Mouse (Mus musculus) cerebellum, adult 9-11 months (tissue): ENCODE data around the gene Nup62.
A peak's percentile ranks its signal among the peaks of the same experiment; 100 is the strongest.

Experiments used
- DNase-seq: peaks from one replicate; pipeline ENCODE4 v3.0.0; 2022

The Nup62 gene

DNA sequence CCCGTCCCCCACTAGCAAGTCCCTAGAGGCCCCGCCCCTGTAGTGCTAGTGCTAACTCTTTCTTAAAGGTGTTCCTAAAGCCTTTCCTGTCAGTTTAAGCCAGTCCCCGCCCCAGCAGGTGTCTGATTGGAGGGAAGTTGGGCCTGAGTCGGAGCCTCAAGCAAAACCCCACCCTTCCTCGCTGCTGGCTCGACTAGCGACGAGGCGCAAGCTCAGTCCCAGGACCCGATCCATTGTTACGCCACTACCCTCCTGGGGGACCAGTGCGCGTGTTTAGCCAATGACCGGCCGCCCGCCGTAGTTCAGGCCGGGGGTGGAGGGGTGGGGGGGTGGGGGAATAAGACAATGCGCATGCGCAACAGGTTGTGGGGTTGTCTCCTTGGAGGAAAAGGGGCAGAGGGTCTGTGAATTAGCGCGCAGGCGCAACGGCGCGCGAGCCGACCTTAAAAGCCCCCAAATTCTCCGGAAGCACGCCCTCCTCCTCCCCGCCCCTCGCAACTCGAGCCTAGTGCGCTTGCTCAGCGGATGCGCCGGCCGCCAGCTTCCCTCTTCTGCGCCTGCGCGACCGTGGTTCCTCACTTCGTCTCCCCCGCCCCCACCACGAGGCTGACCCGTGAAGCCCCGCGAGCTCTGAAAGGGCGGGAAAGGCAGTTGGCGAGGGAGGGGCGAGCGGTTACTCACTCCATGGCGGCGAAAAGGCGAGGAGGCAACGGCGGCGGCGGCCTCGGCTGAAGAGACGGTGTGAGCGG is at the start of gene Nup62, which contains the start of gene Il4i1:
Gene Nup62, plus strand, starts transcription at position 368 of the 749 bp plus-strand sequence.
Gene Il4i1, plus strand, starts transcription at position 667 of the 749 bp plus-strand sequence.
- peak; percentile 98 for DNase-seq

DNA sequence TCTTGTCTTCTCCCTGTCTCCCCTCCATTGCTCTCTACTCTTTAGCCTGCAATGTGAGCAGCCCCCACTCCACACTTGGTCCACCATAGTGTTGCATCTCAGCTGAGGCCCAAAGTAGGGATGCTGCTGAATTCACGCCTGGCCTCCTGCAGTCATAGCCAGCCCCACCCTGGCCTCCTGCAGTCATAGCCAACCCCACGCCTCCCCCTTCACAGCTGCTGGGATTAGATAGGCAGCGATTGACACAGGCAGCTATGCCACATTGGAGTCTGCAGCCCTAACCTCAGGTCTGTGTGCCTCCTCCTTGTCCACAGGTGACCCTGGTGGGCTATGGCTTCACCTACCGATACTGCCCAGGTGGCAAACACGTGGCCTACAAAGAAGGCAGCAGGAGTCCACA is 47.8 kb upstream of the Nup62 start:
- no peak for DNase-seq

DNA sequence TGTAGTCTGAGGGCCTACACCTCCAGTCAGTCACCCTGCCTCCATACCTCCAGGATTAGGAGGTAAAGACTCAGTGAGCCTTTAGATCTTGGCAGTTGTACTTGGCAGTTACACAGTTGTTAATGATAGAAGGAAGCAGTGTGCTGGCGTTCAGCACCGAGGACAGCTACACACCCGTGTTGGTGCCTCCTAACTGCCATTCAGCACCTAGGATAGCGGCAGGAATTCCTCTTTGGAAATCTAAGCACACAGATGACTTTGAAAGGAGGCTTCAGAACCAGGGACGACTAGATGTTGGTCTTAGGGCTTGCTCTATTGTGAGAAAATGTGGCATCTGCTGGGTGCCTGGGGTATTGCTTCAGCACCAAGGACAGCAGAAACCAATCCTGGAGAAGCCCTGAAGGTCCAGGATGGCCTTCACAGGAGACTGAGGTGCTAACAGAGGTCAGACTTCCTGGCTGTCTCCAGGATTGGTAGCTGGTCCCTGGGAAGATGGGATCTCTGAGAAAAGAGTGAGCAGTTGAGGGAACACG is 45.8 kb upstream of the Nup62 start:
- no peak for DNase-seq

DNA sequence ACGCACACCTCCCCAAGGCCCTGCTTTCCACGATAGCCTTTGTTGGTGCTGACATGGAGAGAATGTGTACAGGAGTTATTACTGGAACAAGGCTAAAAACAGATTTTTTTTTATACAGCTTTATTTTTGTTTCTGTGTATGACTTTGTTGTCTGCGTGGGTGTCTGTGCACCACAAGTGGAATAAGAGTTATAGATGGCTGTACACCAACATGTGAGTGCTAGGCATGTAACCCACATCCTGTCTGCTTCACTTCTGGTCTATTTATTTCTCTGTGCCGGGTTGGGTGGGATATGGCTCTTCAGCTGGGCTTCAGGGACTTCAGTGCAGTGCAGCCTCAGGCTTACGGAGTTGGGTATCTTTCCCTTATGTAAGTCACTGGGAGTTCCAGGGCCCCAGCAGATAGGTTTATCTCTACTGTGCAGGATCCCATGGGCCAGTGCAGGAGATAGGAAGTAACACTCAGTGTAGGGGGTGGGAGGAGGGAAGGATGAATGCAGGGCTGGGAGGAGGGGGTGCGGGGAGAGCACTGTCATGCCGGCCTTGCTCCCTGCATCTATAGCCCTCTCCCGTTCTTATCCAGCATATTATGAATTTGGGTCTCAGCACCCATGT is 43.2 kb upstream of the Nup62 start:
- no peak for DNase-seq

DNA sequence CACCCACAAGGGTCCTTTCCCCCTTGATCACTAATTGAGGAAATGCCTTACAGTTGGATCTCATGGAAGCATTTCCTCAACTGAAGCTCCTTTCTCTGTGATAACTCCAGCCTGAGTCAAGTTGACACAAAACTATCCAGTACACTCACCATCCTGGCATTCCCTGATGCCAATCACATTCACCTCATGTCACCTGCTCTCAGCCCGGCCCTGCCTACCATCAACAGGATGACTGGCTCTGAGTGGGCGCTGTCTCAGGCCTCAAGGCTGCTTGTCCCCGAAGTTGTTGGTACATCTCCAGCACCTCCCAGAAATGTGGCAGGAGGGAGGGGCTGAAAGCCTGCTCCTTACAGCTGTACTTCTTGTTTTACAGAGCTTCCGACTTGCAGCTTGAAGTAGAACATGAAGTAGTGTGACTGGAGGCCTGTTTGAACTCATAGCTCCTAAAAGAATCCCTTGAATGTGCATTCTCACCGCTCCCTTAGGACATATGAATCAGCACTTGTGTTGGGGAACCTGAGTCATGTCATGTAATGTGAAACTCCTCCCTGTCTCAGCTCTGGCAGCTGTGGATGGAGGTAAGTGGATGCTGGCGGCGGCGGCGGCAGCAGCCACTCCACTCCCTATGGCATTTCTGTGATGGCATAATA is 38.9 kb upstream of the Nup62 start:
- DNase-seq: no peak

DNA sequence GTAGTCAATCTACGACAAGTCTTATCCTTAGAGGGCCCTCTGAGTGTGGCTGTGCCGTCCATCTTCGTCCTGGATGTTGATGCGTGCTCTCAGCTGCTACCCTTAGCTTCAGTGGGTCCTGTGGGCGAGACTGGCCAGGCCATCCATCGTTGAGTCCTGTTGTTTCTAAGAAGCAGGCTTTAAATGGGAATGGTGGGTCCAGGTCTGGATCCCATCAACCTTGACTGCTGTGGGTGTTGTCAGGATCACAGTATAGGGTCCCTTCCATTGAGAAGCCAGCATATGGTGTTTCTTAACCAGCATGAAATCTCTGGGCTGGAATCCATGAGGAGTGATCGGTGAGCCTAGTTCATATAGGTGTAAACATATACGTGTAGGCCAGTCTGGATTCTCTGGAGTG is 35.8 kb upstream of the Nup62 start:
- DNase-seq: no peak

DNA sequence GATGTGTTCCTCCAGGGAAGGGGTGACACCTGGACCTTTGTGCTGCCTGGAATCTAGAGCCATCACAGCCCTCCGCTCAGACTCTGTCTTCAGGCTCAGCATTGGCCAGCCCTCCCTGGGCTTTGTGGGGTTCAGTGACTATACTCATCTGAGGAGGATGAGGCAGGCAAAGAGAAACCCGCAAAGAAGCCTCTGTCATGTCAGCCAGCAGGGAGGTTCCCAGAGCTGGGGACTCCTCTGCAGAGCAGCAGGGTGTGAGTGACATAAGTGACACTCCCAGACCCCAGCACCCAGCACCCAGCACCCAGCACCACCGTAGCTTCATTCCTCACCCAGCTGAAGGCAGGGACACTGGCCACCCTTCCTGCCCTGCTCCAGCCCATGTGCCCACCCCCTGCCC is 26.4 kb upstream of the Nup62 start:
- no peak for DNase-seq

DNA sequence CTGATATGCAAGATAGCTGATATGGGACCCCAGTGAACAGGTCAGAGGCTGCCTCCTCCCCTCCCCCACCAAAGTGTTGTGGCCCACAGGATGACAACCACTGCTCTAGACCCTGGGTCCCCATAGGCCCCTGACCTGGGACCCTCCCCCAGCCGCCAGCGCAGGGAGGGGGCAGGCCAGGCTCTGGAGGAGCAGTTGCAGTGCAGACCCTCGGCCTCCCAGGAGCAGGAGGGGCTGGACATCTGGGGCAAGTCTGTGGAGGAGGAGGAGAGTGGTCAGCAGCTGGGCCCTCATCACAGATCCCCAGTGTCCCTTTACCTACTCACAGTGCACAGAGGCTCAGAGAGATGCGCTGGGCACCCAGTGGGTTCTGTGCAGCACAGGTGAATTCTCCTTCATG is 25.8 kb upstream of the Nup62 start:
- no peak for DNase-seq

DNA sequence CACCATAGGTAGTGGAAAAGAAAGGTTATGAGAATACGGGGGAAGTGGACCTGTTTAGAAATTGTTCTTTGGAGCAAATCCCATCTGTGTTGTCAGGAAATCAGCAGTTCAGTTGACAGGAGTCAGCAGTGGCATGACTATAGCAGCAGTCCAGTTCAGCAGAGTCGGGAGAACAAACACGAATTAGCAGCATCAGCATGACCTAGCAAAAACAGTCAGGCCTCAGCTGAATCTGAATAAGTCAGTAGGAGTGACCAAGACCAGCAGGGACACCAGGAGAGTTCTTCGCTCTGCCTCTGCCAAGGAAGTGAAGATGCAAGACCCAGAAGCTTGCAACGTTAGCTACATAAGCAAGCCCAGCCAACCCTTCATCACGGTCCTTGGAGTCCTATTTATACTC is 23.1 kb upstream of the Nup62 start:
- no peak for DNase-seq

DNA sequence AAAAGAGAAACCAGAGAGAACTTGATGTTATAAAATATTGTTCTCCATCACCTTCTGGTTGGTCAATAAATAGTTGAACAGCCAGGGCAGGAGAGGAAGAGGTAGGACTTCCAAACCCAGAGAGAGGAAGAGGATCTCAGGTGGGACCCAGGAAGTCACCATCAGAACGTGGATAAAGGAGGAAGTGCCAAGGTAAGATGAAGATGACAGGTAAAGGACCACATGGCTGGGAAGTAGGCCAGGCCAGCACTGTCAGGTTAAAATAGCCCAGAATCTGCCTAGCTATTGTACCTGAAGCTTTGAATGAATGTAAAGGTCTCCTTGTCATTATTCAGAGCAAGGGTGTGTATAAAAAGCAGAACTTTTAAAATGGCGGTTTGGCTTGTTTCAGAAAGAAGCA is 7.0 kb upstream of the Nup62 start:
- DNase-seq: no peak

DNA sequence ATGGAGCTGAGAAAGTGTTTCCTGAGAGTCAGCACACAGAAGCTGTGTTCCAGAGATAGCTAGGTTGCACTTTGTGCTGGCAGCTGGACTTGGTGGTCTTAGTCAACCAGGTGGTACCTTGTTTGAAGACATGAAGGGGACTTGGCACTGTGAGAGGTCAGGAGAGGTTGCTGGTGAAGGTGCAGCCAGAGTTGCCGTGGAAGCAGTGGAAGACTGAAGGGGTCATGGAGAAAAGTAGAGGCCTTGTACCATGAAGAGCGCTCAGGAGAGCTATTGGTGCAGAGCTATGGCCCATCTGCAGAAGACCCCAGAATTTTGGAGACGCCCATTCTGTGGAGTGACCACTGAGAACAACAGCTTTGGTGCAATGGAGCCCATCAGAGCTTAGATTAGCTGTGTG is 6.4 kb upstream of the Nup62 start:
- no peak for DNase-seq

DNA sequence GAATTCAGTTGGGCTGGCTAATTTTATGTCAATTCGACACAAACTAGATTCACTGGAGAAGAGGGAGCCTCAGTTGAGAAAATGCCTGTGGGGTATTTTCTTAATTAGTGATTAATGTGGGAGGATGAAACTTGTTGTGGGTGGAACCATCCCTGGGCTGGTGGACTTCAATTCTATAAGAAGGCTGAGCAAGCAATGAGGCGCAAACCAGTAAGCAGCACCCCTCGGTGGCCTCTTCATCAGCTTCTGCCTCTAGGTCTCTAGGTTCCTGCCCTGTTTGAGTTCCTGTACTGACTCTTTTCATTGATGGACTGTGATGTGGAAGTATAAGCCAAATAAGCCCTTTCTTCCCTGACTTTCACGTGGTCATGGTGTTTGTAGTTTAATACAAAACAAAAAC is 5.5 kb upstream of the Nup62 start:
- DNase-seq: peak; percentile 0

DNA sequence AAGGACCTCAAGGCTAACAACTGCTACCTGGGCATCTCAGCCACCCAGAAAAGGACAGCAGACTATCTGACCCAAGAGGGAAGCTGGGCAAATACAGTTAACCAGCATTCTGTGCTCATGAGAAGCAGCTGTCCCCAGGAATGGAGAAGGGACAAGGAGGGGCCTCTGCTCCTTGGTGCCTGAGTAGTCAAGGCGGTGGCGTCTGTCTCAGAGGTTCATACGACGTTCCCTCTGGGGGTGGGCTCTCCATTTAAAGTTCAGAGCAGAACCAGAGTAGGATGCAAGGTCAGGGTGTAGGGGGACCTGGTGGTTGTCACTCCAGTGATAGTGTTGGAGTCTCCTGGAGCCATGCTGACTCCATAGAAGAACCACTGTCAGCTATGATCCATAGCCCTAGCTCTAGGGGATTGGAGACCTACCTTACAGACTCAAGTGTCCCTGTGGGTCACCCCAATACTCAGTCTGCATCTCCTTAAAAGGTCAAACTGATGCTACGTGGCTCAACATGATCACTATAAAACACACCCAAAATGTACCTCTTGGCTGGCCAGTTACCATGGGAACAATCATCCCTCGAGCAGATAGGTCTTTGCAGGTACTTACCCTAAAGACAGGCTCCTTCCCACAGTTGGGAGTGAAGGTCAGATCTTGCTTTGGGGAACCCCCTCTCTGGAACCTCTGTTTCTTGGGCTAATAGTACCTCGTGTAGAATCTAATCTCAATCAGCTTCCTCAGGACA is 4.9 kb upstream of the Nup62 start:
- peak; percentile 1 for DNase-seq

DNA sequence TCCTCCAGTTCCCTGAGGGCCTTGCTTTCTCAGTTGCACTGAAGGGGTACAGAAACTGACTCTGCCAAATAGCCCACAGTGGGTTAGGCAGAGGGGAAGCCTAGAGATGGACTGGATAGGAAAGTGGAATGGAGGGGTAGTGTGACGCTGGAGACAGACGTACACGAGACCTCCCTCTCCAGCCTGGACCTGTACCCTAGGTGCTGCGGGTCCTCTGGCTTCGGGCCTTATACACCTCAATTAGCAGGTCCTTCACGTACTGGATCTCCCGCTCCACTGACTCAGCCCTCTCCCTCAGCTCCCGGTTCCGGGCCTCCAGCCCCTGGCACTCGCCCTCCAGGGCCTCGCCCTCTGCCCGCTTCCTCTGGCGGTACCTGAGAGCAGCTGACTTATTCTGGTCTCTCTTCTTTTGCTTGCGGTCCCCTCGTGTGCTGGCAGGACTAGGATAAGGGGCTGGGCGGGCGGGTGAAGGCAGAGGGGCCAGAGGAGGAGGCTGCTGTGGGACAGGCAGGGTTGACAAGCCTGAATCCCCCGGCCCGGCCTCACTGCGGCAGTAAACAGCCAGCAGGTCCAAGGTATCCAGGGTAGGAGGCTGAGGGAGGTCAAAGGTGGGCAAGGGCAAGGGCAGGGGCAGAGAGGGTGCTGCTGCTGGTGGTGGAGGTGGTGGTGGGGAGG is 3.1 kb upstream of the Nup62 start:
- peak; percentile 28 for DNase-seq

DNA sequence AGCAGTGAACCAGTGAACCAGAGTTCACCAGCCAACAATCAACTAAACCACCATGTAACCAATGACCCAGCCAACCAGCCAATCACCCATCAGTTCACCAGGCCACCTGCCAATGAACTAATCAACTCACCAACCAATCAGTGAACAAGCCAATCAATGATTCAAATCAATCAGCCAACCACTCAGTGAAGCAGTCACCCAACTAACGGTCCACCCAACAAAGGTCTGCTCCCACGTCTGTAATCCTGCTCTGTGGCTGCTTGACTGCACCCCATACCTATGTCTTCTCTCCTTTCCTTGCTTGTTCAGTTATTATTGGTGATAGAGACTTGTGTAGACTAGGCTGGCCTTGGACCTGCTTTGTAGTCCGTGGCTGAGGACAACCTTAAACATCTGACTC is 1.9 kb upstream of the Nup62 start:
- no peak for DNase-seq

DNA sequence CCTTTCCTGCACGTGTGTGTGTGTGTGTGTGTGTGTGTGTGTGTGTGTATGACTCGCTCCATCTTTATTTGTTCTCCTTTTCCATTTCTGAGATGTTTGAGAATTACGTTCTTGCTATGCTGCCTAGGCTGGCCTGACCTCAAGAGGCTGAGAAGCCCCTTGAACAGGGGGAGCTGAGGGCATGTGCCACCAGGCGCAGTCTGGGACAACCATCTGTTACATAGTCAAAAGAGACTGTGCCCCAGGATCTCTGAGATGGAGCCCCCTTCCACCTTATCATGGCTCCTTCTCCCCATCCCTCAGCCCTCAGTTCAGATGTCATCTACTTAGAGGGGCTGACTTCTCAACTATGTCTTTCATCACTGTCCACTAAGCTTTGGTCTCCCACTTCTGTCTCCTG is 1.5 kb upstream of the Nup62 start:
- DNase-seq: no peak

DNA sequence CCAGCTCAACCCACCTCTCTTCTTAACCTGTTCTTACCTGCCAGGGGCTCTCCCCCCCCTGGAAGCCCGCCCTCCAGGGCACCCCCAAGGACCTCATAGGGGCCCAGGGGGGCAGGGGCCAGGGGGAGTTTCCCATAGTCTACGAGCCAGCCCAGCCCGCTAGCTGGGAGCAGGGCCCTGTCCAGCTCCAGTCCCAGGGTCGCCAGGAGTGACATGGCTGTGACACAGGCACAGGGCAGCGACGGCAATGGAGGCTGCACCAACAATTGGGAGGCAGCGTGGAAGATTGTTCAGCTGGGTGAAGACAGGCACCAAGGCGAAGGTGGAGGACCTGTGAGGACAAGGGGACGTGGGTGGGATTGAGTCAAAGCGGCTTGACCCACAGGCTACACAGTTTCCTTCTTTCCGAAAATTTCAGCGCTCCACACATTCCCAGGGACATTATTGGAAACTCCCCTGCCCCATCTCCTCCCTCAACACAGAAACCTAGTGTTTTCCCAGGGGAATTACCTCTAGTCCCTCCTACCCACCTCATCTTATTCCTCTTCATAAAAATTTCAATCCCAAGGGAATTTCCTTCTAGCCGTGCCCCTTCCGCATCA is 835 bp upstream of the Nup62 start:
- peak; percentile 74 for DNase-seq

DNA sequence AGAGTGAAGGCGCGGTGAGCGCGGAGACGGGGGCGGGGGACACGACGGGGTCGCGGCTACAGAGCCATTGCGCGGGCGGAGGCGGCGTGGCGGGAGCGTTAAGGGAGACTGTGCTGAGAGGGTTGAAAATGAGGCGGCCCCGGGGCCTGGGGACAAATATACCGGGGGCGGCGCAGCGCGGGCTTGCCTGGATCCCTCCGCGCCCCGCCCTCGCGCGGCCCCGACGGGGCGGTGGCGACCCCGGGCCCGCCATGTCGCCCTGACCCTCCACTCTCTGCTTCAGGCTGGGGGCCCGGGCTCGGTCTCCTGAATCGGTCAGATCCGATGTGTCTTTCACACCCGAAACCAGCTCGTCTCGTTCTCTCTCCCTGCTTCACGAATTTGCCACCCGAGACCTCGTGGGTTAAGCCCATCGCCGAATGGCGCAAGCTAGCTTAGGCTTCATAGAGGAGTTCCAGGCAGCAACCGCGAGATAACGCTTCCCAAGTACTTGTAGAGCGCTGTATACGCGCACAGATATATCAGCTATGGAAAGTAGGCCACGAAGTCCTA is 658 bp downstream of the Nup62 start, which contains the start of gene Atf5:
Gene Atf5, minus strand, starts transcription at position 189 of the 552 bp plus-strand sequence.
- peak; percentile 61 for DNase-seq

DNA sequence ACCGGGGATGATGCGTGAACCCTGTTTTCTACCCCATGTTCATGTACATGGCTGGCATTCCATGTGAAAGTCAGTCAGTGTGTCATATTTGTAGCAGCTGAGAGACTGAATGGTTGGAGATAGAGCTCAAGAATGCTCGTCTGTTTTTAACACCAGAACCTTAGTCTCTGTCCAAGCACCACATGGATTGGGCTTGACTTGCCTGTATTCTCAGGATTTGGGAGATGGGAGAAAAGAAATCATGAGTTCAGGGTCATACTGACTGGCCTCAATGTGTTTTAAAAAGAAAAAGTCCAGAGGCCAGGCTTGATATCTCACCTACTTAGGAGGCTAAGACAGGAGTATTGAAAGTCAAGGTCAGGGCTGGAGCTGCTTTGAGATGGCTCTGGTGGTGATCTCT is 1.6 kb downstream of the Nup62 start:
- DNase-seq: peak; percentile 16

DNA sequence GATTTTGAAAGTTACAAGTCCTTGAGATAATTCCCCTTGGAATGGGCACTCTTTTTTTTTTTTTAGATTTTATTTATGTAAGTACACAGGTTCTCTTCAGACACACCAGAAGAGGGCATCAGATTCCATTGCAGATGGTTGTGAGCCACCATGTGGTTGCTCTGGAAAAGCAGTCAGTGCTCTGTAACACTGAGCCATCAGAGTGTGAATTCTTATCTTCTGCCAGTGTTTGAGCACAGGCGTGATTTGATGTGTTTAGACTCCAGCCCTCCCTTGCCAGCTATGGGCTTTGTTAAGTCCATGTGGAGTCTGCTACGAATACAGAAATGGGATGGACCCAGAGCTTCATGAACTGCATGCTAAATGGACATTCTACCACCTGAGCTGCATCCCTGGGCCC is 2.3 kb downstream of the Nup62 start:
- DNase-seq: peak; percentile 28

DNA sequence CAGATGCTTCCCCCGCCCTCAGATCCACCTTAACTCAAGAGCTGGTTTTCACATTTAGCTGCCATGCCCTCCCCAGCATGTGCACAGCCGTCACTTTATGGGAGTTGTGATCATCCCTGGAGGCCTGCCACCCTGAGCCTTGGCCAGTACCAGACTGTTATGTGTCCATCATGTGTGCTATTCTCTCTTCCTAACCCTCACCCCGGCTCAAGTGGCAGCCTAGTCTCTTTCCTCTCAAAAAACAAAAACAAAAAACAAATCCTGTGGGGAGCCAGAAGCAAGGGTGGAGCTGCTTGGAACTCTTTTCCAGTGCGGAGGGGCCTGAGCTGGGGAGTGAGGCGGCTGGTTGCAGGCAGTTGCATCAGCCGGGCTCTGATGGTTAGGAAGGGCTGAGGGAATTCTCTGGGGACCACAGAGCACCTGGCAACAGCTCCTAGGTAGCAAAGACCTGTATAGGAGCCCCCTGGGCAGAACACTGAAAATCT is 2.9 kb downstream of the Nup62 start:
- DNase-seq: peak; percentile 48

DNA sequence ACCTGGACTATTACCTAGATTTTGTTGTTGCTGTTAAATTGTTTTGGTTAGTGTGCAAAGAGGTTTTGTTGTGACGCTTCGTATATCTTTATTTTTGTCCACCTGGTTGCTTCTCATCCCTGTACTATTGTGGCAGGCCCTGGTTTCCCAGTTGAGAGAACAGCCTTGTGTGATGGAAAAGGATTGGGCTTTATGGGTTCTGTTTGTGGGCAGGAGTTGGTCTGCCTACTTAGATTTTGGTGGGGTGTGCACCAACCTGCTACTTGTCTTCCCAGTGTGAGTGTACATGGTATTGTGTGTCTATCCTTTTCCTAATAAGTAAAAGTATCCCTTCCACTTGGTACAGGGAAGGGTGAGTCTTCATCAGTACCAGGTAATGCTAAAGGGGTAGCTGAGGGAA is 3.5 kb downstream of the Nup62 start:
- no peak for DNase-seq
